Mouse (Mus musculus): ENCODE measurements around the gene Ccdc42. TPM values are rescaled to one million over a fixed set of nuclear protein-coding genes. Genes with fewer than 3 reads are reported as not detected.

Gene Ccdc42
- total and polyA plus RNA-seq, 3 experiments = not detected

- no peak for TF ChIP-seq NELFE (IDR thresholded peaks at IDR 0.05; ENCODE audit: low read depth, low read length)
- no peak for TF ChIP-seq CTCF (conservative IDR thresholded peaks at IDR 0.05 in 1 of 2, IDR thresholded peaks at IDR 0.05 in 1 of 2; ENCODE audit: low read depth in 2 of 2, low read length in 2 of 2)
- no peak for TF ChIP-seq E2F4 (IDR thresholded peaks at IDR 0.05; ENCODE audit: insufficient replicate concordance, low read depth, low read length)
- TF ChIP-seq RCOR1 (conservative IDR thresholded peaks at IDR 0.05; ENCODE audit: low read depth, low read length) = no peak
- TF ChIP-seq ELF1 (IDR thresholded peaks at IDR 0.05; ENCODE audit: low read depth, low read length) = no peak
- TF ChIP-seq CHD2 (IDR thresholded peaks at IDR 0.05; ENCODE audit: low read length) = no peak
- no peak for TF ChIP-seq ETS1 (conservative IDR thresholded peaks at IDR 0.05; ENCODE audit: low read depth, low read length)
- no peak for TF ChIP-seq IRF4 (IDR thresholded peaks at IDR 0.05; ENCODE audit: low read depth, low read length)
- TF ChIP-seq ZC3H11A (IDR thresholded peaks at IDR 0.05; ENCODE audit: low read depth, low read length) = no peak
- no peak for TF ChIP-seq UBTF (IDR thresholded peaks at IDR 0.05; ENCODE audit: low read depth, low read length)
- no peak for TF ChIP-seq SIN3A (IDR thresholded peaks at IDR 0.05; ENCODE audit: low read length)
- no peak for TF ChIP-seq MYC (IDR thresholded peaks at IDR 0.05; ENCODE audit: low read depth, low read length)
- TF ChIP-seq PAX5 (IDR thresholded peaks at IDR 0.05; ENCODE audit: low read length) = no peak
- no peak for TF ChIP-seq MXI1 (IDR thresholded peaks at IDR 0.05; ENCODE audit: low read depth, low read length)
- TF ChIP-seq KAT2A (IDR thresholded peaks at IDR 0.05; ENCODE audit: insufficient replicate concordance, low read length) = no peak
- TF ChIP-seq MEF2A (IDR thresholded peaks at IDR 0.05; ENCODE audit: borderline replicate concordance, low read depth, low read length) = no peak
- no peak for TF ChIP-seq ZKSCAN1 (IDR thresholded peaks at IDR 0.05; ENCODE audit: borderline replicate concordance, low read depth, low read length)
- H3K36me3 ChIP-seq (replicated peaks in 1 of 2; ENCODE audit: control insufficient read depth in 1 of 2, insufficient read depth in 1 of 2, low read length in 1 of 2) = peaks cover 0 to 2% of the 10 kb centered on the region in 2 experiments
- H3K9me3 ChIP-seq (replicated peaks; ENCODE audit: low read length) = no peaks in the 10 kb centered on the region
- no peak overlapping the region for H3K27ac ChIP-seq (ENCODE audit: insufficient read depth, low read depth)
- dilution Hi-C loops (cut with MboI; ENCODE audit: extremely low pct_ligation_motif_present, extremely low pct_unique_long_range_greater_than_20kb, low sequenced_read_pairs) = no loop called here
- in situ Hi-C loops (cut with MboI; ENCODE audit: low pct_ligation_motif_present, low pct_unique_long_range_greater_than_20kb, low sequenced_read_pairs) = no loop called here
- DNase-seq (ENCODE audit: extremely low read depth) = no peak
- H3K9ac ChIP-seq (ENCODE audit: insufficient read depth, low read depth) = no peak overlapping the region
- no peak overlapping the region for H3K4me3 ChIP-seq (replicated peaks in 1 of 3; ENCODE audit: low read depth in 2 of 3, low read length in 2 of 3, poor library complexity in 1 of 3)
- no peaks in the 10 kb centered on the region for H3K79me2 ChIP-seq (replicated peaks; ENCODE audit: control insufficient read depth, extremely low read depth, insufficient read depth, poor library complexity, severe bottlenecking)
- no peaks in the 10 kb centered on the region for H3K27me3 ChIP-seq (replicated peaks)
- H3K4me2 ChIP-seq (ENCODE audit: insufficient read depth, low read depth, poor library complexity, severe bottlenecking) = no peak overlapping the region
- H3K4me1 ChIP-seq (ENCODE audit: control insufficient read depth in 1 of 2, insufficient read depth in 2 of 2) = peaks cover 0 to 4% of the 10 kb centered on the region in 2 experiments; a peak in 2 of 4 replicates
Measured at GRCm38 (mm10) chr11:68565032-68565429, 21.8 kb upstream of the Ccdc42 start.

DNA sequence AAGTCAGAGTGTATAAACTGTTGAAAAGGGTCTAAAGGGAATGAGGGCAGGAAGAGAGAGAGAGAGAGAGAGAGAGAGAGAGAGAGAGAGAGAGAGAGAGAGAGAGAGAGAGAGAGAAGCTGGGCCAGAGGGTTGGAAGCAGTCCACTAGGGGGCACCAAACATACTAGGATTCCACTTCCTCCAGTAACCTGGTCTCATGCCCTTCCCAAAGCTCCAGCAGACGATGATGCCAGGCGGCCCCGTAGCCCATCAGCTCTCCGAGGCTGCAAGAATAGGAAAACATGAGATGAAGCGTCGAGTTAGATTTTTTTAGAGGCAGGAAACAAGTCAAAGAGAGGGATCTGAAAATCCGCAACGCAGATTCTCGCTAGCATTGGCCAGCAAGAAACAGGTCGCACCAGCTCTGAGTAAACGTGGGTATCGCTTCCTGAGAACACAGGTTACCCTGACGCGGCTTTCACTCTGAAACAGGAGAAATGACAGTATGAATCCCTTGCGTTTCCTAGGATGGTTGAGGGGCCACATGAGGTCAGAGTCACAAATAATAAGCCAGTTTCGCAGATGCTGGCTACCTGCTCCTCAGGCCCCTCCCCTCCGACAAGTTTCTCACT is 20.3 kb upstream of the Ccdc42 start:
- H3K9me3 ChIP-seq (replicated peaks; ENCODE audit: low read length) = no peaks in the 10 kb centered on the region
- no peak overlapping the region for H3K9ac ChIP-seq (ENCODE audit: insufficient read depth, low read depth)
- TF ChIP-seq ZC3H11A (IDR thresholded peaks at IDR 0.05; ENCODE audit: low read depth, low read length) (peak; percentile 20; the same call in 1 of the 2 replicates), CTCF (conservative IDR thresholded peaks at IDR 0.05 in 1 of 2, IDR thresholded peaks at IDR 0.05 in 1 of 2; ENCODE audit: low read depth in 2 of 2, low read length in 2 of 2) (peak; percentile 49 to 81), MEF2A (IDR thresholded peaks at IDR 0.05; ENCODE audit: borderline replicate concordance, low read depth, low read length) (0 out of 2 replicates have a peak, but pooled peaks have one; percentile 19), MYC (IDR thresholded peaks at IDR 0.05; ENCODE audit: low read depth, low read length) (0 out of 2 replicates have a peak, but pooled peaks have one; percentile 14), EP300 (IDR thresholded peaks at IDR 0.05; ENCODE audit: low read length) (no peak), POLR2AphosphoS2 (IDR thresholded peaks at IDR 0.05; ENCODE audit: low read depth, low read length) (no peak), ELF1 (IDR thresholded peaks at IDR 0.05; ENCODE audit: low read depth, low read length) (0 out of 2 replicates have a peak, but pooled peaks have one; percentile 24), CHD1 (IDR thresholded peaks at IDR 0.05; ENCODE audit: low read depth, low read length) (no peak), IRF4 (IDR thresholded peaks at IDR 0.05; ENCODE audit: low read depth, low read length) (no peak), JUND (conservative IDR thresholded peaks at IDR 0.05; ENCODE audit: low read depth, low read length) (0 out of 2 replicates have a peak, but pooled peaks have one; percentile 41), SMC3 (IDR thresholded peaks at IDR 0.05; ENCODE audit: low read depth, low read length) (peak; percentile 71), RAD21 (IDR thresholded peaks at IDR 0.05; ENCODE audit: low read depth, low read length) (peak; percentile 60)
- dilution Hi-C loops (cut with MboI; ENCODE audit: extremely low pct_ligation_motif_present, extremely low pct_unique_long_range_greater_than_20kb, low sequenced_read_pairs) (no loop called here), in situ Hi-C loops (cut with MboI; ENCODE audit: low pct_ligation_motif_present, low pct_unique_long_range_greater_than_20kb, low sequenced_read_pairs) (no loop called here)
- H3K36me3 ChIP-seq (replicated peaks in 1 of 2; ENCODE audit: control insufficient read depth in 1 of 2, insufficient read depth in 1 of 2, low read length in 1 of 2) = no peaks in the 10 kb centered on the region
- no peak overlapping the region for H3K27ac ChIP-seq (ENCODE audit: insufficient read depth, low read depth)
- no peaks in the 10 kb centered on the region for H3K27me3 ChIP-seq (replicated peaks)
- no peak overlapping the region for H3K4me2 ChIP-seq (ENCODE audit: insufficient read depth, low read depth, poor library complexity, severe bottlenecking)
- DNase-seq (ENCODE audit: extremely low read depth) = peak; percentile 66
- no peak overlapping the region for H3K4me3 ChIP-seq (replicated peaks in 1 of 3; ENCODE audit: low read depth in 2 of 3, low read length in 2 of 3, poor library complexity in 1 of 3)
- H3K4me1 ChIP-seq (ENCODE audit: control insufficient read depth in 1 of 2, insufficient read depth in 2 of 2) = peaks cover 0 to 4% of the 10 kb centered on the region in 2 experiments; a peak in 2 of 4 replicates
- no peaks in the 10 kb centered on the region for H3K79me2 ChIP-seq (replicated peaks; ENCODE audit: control insufficient read depth, extremely low read depth, insufficient read depth, poor library complexity, severe bottlenecking)
